Mouse (Mus musculus): Measurements from ENCODE around the gene Mgst2.

The Mgst2 gene

GRCm38 (mm10) chr3:51660060-51660459, at the start of gene Mgst2:
Mgst2 (plus strand) TSS chr3:51660360.
- DNase-seq (ENCODE audit: low read depth, low spot score): no peak

DNA sequence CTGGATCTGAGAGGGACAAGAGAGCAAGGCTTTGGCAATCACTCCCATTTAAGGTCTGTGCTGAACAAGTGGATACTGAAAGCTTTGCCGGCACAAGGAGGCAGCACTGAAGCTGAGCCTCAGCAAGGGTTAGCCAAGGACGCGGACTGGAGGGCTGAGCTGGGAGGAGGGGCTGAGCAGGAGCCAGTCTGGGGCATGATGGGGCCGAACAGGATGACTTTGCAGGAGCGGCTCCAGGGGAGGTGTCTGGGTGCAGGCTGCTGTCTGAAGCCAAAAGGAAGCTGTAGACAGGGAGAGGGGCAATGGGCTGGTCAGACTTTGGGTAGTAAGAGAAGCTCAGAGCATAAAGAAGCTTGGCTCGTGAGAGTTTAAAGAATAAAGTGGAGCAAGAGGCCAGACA, 48.2 kb upstream of the Mgst2 start:
- DNase-seq (ENCODE audit: low read depth, low spot score): peak; percentile 44

GRCm38 (mm10) chr3:51612398-51613356, 47.5 kb upstream of the Mgst2 start:
- DNase-seq (ENCODE audit: low read depth, low spot score): no peak

- no peak for DNase-seq (ENCODE audit: low read depth, low spot score)
Measured at GRCm38 (mm10) chr3:51614278-51614677, 45.9 kb upstream of the Mgst2 start.

GRCm38 (mm10) chr3:51623956-51624355, 36.2 kb upstream of the Mgst2 start:
- no peak for DNase-seq (ENCODE audit: low read depth, low spot score)

DNA sequence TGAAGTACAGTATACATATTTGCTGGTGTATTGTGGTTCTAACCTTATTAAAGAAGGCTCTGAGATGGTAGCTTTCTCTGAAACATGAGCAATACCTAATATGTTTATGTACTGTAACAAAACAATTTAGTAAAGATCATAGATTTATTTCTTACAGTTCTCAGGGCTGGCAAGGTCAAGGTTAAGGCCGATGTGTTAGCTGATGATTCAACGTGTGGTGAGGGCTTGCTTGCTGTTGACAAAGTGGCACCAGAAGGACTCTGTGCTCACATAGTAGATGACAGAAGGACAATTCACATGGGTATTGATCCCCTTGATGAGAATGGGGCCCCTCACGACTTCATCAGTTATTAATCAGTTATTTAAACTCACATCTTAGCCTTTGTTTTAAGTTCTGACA, 32.4 kb upstream of the Mgst2 start:
- no peak for DNase-seq (ENCODE audit: low read depth, low spot score)

- DNase-seq (ENCODE audit: low read depth, low spot score): no peak
Measured at GRCm38 (mm10) chr3:51628977-51629376, 31.2 kb upstream of the Mgst2 start.

GRCm38 (mm10) chr3:51630746-51631145, 29.4 kb upstream of the Mgst2 start:
- no peak for DNase-seq (ENCODE audit: low read depth, low spot score)

DNA sequence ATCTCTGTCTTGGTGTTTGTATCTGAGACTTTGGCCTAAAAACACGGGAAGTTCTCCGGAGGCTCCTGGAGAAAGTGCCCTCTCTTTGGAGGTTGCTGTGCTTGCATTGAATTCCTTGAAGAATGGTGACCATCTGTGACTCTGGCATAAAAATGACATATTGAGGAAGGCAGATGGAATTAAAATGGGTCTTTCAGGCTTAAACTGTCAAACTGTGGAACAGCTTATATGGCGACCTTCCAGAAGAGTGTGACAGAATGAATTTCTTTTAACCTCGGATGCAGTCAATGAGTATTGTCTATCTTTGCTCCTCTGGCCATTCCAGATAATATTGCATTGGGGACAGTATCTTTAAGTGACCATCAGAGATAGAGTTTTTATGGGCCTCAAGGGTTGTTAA, 28.2 kb upstream of the Mgst2 start:
- DNase-seq (ENCODE audit: low read depth, low spot score): no peak

DNA sequence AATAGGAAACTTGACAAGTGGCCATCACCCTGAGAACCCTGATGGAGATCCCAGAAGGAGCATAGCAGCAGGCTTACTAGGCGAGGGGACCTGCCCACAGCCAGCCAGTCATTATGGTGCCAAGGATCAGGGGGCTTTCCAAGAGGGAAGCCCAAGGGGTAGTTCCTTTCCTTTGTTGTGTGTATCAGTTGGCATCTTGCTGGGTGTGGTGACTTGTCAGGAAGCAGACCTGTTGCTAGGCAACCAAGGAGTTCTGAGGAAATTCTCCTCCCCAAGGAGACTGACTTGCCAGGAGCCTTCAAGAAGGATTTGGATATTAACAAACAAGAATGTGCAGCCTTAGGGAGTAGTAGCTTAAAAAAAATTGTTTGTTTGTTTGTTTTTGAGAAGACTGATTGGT, 25.7 kb upstream of the Mgst2 start:
- DNase-seq (ENCODE audit: low read depth, low spot score): no peak

DNA sequence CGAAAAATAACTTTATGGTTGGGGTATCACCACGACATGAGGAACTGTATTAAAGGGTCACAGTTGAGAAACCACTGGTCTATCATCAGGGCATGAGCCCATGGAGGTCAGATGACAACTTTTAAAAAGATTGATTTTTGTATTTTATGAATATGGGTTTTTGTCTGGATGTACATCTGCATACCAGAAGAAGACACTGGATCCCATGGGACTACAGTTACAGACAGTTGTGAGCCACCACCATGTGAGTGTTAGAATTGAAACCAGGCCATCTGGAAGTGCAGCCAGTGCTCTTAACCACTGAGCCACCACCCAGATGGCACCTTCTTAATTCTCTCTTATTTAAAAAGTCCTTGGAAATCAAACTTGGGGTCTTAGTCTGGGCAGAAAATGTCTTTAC, 24.2 kb upstream of the Mgst2 start:
- no peak for DNase-seq (ENCODE audit: low read depth, low spot score)

DNA sequence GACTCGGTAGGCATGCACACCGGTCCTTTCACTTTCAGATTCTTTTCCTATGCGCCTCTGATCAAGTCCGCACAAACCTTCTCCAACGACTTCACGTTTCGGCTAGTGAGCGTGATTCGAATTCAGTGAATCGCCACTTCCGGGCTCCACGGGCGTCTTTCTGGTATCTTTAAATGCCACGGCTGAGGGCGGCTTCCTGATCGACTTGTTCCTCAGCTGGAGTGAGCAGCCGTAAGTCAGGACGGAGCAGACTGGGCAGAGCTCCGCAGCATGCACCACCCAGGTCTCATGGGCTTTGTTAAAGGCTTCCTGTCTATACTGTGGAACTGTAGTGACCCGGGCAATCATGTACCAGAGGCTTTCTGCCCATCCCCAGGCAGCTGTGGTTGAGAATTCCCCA, 23.5 kb upstream of the Mgst2 start:
- DNase-seq (ENCODE audit: low read depth, low spot score): no peak

GRCm38 (mm10) chr3:51637326-51637725, 22.8 kb upstream of the Mgst2 start:
- DNase-seq (ENCODE audit: low read depth, low spot score): no peak

DNA sequence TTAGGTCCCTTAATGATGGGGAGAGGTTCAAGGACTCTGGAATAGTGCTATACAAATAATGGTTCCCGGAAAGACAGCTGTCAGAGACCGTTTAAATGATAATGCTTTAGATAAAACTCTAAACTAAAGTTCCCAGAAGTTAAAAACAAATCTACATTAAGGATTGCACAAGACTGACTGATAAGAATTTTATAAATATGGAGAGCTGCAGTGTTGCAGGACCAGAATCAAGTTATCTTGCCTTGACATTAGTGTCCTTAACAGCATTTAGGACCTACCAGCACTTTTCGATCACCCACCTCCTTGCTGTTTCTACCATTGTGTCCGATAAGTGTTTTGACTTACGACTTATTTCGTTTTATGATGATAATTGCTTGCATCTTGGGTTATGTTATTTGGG, 21.9 kb upstream of the Mgst2 start:
- no peak for DNase-seq (ENCODE audit: low read depth, low spot score)

- DNase-seq (ENCODE audit: low read depth, low spot score): no peak
Measured at GRCm38 (mm10) chr3:51645484-51645883, 14.7 kb upstream of the Mgst2 start.

GRCm38 (mm10) chr3:51646301-51646700, 13.9 kb upstream of the Mgst2 start:
- DNase-seq (ENCODE audit: low read depth, low spot score): no peak

DNA sequence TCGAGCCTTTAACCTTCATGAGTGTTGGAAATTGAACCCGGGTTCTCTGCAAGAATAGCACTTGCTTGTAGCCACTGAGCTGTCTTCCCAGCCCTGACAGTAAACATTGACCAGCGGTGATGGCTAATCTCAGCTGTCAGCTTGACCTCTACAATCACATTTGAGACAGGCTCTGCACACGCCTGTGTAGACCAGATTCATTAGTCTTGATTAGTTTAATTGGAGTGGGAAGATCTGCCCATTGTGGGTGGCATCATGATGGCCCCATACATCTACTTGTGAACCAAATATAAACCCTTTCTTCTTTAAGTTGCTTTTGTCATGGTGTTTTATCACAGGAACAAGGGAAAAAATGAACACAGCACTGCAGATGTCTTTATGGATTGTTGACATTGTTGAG, 12.8 kb upstream of the Mgst2 start:
- no peak for DNase-seq (ENCODE audit: low read depth, low spot score)

- peak; percentile 87 for DNase-seq (ENCODE audit: low read depth, low spot score)
Measured at GRCm38 (mm10) chr3:51648037-51648664, 12.0 kb upstream of the Mgst2 start.

DNA sequence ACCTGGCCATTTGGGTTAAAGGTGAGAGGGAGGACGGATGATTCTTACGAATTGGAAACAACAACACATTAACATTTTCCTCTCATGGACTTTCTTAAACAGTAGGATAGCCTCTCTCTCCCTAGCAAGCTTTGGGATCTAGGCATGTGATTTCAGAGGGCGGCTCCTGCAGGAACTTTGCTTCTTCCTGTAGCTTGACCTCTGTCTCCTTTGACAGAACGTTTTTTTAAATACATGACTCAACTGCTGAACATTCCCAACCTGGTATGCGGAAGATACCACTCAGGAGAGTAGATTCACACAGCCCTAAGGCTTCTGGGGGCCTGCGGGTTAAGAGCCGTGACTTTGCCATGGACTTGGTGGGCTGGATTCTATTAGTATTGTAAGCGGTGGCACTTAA, 10.7 kb upstream of the Mgst2 start:
- DNase-seq (ENCODE audit: low read depth, low spot score): no peak

DNA sequence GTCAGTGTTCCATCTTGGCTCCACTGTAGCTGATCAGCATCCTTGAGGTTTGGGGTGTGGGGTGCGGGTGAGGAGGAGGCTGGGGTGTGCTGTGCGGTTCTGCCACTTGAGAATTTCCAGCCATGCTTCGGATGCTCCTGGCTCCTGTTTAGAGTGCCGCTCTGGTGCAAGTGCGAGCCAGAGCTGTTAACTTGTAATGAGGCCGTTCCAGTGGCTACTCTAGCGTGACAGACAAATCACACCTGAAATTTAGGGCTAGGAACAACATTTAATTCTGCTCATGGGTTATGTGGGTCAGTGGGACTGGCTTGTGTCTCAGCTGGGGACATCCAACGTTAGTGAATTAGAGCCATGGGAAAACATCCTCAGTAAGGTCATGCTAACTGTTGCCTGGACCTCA, 10.2 kb upstream of the Mgst2 start:
- no peak for DNase-seq (ENCODE audit: low read depth, low spot score)

DNA sequence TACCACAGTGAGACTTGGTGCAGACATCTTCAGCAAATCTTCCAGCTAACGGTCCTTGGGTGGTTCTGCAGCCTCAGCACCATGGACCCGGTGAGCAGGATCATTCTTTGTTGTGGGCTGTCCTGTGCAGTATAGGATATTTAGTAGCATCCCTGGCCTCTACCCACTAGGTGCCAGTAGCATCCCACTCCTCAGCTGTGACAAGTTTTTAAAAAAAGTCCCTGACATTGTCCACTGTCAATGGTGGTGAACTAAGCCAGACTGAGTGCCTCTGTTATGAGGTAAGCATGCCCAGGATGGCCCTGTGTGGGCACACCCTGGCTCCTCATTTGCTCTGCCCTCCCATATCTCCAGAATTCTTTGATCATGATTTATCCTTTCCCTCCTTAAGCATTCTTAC, 9.0 kb upstream of the Mgst2 start:
- DNase-seq (ENCODE audit: low read depth, low spot score): no peak

GRCm38 (mm10) chr3:51652292-51652691, 7.9 kb upstream of the Mgst2 start:
- peak; percentile 87 for DNase-seq (ENCODE audit: low read depth, low spot score)

DNA sequence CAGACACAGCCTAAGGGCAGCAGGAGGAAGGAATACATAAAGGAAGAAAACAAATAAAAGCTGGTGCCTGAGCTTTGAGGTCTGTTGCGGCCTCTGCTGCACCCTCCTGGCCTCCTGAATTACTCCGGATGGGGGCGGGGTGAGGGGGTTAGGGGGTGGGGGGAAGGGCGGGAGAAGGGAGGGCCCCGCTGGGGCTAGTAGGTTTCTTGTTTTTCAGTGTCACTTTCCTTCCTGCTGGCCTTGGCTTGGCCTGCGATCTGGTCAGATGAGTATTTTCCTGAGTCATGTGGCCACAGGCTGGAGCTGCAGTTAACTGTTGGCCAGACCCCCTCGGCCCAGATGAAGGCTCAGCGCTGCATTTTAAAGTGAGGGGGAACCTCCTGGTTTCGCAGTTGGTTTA, 7.5 kb upstream of the Mgst2 start:
- peak; percentile 52 for DNase-seq (ENCODE audit: low read depth, low spot score)
